Mouse (Mus musculus): ENCODE results near the gene Fam71e1.

Gene Fam71e1

DNA sequence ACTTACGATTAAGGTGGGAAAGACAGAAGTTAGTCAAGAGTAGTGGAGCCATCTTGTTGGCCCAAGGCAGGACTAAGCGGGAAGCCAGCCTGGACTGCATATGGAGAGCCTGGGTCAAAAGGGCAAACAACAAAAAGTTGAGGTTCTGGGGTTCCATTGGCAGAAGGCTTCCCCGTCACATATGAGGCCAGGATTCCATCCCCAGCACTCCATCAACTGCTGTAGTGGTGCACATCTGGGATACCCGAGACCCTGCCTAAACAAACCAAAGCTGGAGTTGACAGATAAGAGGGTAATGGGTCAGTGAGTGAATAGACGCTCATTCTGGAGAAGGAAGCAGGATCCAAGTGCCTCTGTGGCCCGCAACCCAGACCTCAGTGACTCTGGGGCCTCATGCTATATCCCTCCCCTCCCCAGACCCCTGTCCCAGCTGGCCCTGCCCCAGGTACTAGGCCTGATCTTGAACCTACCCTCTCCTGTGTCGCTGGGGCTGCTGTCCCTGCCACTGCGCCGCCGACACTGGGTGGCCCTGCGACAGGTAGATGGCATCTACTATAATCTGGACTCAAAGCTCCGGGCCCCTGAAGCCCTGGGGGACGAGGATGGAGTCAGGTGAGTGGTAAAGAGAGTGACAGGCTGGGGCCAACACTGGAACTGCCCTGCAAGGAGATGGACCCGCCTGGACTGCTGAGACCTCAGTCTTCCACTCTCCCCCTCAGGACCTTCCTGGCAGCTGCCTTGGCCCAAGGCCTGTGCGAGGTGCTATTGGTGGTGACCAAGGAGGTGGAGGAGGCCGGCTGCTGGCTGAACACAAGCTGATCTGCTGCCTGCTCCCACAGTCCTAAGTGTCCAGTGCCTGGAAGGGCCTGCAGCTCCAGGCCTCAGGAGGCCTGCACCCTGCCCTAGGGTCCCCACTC, 25.4 kb upstream of the Fam71e1 start:
- no peak for DNase-seq (ENCODE audit: low read depth in 2 of 2, low spot score in 2 of 2)

DNA sequence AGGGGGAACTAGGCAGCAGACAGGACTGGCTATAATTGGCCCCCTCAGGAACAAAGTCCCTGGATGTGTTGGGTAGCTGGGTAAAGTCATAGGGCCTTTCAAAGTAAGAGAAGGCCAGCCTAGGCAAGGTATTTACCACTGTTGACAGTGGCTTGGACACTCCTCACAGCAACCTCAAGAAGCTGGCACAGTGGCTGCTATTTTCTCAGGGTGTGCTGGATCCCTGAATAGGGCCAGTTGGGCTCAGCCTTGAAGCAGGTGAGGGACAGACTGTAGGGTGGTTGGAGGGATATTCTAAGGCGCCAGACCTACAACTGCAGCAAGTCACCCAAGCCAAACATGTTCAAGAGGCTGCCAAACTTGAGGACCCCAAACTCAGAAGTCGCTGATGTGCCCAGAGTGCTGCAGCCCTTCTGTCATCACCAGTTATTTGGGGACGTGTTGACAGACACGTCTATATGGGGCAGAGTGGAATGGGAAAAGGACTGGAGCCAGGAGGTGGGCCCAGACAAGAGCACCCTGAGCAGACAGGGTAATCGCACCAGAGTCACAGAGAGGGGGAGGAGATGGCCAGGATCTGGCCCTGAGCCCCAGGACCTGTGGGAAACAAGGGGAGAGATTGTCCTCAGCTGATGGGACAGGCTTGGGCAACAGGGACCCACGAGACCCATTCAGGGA, 24.4 kb upstream of the Fam71e1 start:
- no peak for DNase-seq (ENCODE audit: low read depth in 2 of 2, low spot score in 2 of 2)

- no peak for DNase-seq (ENCODE audit: low read depth in 2 of 2, low spot score in 2 of 2)
Observed at GRCm38 (mm10) chr7:44472558-44472885, 23.9 kb upstream of the Fam71e1 start.

- DNase-seq (ENCODE audit: low read depth in 2 of 2, low spot score in 2 of 2), result no peak
Observed at GRCm38 (mm10) chr7:44472961-44473646, 23.3 kb upstream of the Fam71e1 start.

GRCm38 (mm10) chr7:44474419-44474818, 22.0 kb upstream of the Fam71e1 start:
- no peak for DNase-seq (ENCODE audit: low read depth in 2 of 2, low spot score in 2 of 2)

DNA sequence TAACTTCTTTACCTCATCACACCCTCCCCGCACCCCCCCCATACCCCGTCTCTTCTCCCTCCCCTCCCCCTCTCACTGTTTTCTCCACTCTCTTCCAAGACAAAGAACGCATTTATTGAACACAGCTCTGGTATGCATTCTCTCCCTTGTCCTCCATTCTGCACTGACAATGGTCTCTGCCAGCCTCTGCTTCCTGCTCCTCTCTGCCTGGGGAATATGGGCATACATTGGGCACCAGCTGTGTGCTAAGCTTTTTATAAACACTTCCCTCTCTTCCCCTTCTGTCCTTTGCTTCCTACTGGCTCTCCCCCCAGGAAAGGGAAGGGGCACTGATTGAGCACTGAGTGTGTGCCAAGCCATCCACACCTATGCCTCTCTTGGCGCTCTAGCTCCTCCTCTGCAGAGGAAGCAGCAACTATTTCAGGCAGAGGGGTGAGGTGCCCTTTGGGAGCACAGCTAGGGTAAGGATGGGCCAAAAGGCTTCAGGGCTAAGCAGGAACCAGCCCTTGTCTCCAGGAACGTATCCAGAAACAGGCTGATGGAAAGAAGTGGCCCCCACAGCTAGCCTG, 21.3 kb upstream of the Fam71e1 start:
- DNase-seq (ENCODE audit: low read depth in 2 of 2, low spot score in 2 of 2), result no peak

- DNase-seq (ENCODE audit: low read depth in 2 of 2, low spot score in 2 of 2), result no peak
Observed at GRCm38 (mm10) chr7:44482836-44483435, 13.4 kb upstream of the Fam71e1 start.

DNA sequence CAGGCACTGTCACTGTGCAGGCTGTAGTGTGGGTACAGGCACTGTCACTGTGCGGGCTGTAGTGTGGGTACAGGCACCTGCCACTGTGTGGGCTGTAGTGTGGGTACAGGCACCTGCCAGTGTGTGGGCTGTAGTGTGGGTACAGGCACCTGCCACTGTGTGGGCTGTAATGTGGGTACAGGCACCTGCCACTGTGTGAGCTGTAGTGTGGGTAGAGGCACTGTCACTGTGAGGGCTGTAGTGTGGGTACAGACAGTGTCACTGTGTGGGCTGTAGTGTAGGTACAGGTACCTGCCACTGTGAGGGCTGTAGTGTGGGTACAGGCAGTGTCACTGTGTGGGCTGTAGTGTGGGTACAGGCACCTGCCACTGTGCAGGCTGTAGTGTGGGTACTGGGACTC, 12.3 kb upstream of the Fam71e1 start:
- DNase-seq (ENCODE audit: low read depth in 2 of 2, low spot score in 2 of 2), result no peak

- peak; percentile 48 to 67 for DNase-seq (ENCODE audit: low read depth in 2 of 2, low spot score in 2 of 2)
Observed at GRCm38 (mm10) chr7:44484841-44485571, 11.4 kb upstream of the Fam71e1 start.

GRCm38 (mm10) chr7:44485572-44486195, 10.7 kb upstream of the Fam71e1 start:
- no peak for DNase-seq (ENCODE audit: low read depth in 2 of 2, low spot score in 2 of 2)

DNA sequence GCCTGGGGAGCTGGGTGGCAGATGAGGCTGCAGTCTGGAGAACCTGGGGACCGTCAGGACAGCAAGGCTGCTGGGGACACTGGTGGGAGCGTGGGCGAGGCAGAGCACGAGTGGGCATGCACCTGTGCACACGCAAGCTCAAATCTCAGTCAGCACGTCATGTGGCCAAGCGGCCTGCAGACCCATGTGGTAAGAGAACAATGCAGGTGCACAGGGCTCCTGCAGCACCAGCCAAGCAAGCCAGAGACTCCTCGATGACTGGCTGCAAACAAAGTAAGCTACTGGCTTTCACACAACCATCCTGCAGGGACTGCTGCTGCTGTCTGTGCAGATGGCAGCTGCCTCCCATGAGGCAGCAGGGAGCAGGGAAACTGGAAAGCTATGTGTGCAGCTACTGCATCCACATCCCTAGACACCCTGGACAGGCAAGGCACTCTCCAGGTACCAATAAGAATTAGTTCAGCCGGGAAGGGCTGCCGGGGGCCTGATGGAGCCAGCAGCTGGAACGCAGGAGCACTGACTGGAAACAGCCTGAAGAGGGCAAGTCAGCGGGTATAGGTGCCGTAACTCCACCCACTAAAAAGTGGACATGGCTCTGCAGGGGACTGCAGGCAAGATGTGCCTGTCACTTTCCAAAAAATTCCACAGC, 9.3 kb upstream of the Fam71e1 start:
- DNase-seq (ENCODE audit: low read depth in 2 of 2, low spot score in 2 of 2), result no peak

GRCm38 (mm10) chr7:44487936-44488335, 8.4 kb upstream of the Fam71e1 start:
- no peak for DNase-seq (ENCODE audit: low read depth in 2 of 2, low spot score in 2 of 2)

GRCm38 (mm10) chr7:44488545-44488944, 7.8 kb upstream of the Fam71e1 start:
- no peak for DNase-seq (ENCODE audit: low read depth in 2 of 2, low spot score in 2 of 2)

- no peak for DNase-seq (ENCODE audit: low read depth in 2 of 2, low spot score in 2 of 2)
Observed at GRCm38 (mm10) chr7:44490281-44490680, 6.1 kb upstream of the Fam71e1 start.

GRCm38 (mm10) chr7:44491391-44491790, 5.0 kb upstream of the Fam71e1 start:
- DNase-seq (ENCODE audit: low read depth in 2 of 2, low spot score in 2 of 2), result no peak

GRCm38 (mm10) chr7:44492166-44492826, 4.1 kb upstream of the Fam71e1 start:
- no peak for DNase-seq (ENCODE audit: low read depth in 2 of 2, low spot score in 2 of 2)

- DNase-seq (ENCODE audit: low read depth in 2 of 2, low spot score in 2 of 2), result no peak
Observed at GRCm38 (mm10) chr7:44494681-44495080, 1.7 kb upstream of the Fam71e1 start.

GRCm38 (mm10) chr7:44495086-44495485, 1.3 kb upstream of the Fam71e1 start:
- no peak for DNase-seq (ENCODE audit: low read depth in 2 of 2, low spot score in 2 of 2)

- no peak for DNase-seq (ENCODE audit: low read depth in 2 of 2, low spot score in 2 of 2)
Observed at GRCm38 (mm10) chr7:44496771-44497109, 359 bp downstream of the Fam71e1 start.
